Mouse (Mus musculus) effector memory CD4-positive, alpha-beta T cell, adult 5 months (primary cell): ENCODE results near the gene Thpo. TPM values are rescaled to one million over a fixed set of nuclear protein-coding genes. Genes with fewer than 3 reads are reported as not detected.

Experiments
- polyA plus RNA-seq: library from polyadenylated mRNA; unstranded; fragments of 100-300 nt; shearing (Covaris generic); gene quantifications from one replicate; pipeline ENCODE4 v1.2.1, GENCODE M21; 2017

Gene Thpo
- polyA plus RNA-seq, result not detected

DNA sequence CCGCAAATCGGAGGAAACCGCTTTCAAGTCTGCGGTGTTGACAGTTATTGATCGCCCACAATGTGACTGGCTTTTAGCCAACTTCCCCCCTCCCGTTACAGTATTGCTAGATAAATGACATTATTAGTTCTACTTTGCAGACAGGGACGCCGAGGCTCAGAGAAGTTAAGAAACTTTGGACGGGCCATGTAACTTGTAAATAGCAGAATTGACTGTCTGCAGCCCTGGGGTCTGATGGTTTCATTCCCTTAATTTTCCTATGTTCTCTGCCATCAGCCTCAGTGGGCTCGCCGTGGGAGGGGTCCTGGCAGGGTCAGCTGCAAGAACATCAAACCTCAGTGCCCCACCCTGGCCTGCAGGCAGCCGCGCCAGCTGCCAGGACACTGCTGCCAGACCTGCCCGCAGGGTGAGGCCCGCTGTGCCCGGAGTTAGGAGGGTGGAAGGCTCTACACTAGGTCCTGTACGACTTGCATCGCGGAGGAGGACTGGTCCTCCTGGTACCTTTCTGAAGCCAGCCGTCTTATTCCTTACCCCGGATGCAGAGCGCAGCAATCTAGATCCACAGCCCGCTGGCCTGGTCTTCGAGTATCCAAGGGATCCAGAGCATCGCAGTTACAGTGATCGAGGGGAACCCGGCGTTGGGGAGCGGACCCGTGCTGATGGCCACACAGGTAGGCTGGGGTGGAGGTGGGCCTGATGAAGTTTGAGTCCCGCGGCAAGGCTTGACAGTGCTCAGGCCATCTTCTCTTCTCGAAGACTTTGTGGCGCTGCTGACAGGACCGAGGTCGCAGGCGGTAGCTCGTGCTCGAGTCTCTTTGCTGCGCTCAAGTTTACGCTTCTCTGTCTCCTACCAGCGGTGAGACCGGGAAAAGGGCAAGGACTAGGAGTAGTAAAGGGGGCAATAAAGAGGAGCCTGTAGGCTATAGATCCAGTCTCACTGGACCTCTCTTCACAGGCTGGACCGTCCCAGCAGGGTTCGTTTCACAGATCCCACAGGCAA is at the start of gene Thpo:
TSS of gene Thpo (minus strand) at position 781 of the 1,000 bp plus-strand sequence.

DNA sequence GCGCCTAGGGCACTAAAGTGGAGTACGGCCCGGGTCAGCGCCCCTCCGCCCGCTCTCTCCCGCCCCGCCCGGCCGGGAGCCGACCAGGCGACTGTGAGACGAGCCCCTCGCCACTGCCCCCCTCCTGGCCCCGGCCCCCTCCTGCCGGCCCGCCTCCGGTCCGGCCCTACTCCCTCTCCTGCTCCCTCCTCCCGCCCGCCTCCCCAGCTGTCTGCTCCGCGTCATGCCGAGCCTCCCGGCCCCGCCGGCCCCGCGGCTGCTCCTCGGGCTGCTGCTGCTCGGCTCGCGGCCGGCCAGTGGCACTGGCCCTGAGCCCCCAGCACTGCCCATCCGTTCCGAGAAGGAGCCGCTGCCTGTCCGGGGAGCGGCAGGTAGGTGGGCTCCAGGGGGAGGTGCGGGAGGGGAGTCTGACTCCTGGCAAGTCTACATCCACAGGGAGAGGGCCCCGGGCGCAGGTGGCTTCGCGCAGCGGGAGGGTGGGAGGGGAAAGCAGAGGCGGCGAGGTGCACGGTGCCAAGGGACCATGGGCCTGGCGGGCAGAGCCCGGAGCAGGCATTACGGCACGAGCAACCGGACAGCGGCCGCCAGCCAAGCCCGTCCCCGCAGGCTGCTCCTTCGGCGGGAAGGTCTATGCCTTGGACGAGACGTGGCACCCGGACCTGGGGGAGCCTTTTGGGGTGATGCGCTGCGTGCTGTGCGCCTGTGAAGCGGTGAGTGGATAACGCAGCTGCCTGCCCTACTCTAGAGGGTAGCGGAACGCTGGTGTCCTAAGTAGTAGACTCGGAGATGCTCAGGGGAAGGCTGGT is 1.2 kb downstream of the Thpo start, which contains the start of gene Chrd:
TSS of gene Chrd (plus strand) at position 203 of the 806 bp plus-strand sequence.

DNA sequence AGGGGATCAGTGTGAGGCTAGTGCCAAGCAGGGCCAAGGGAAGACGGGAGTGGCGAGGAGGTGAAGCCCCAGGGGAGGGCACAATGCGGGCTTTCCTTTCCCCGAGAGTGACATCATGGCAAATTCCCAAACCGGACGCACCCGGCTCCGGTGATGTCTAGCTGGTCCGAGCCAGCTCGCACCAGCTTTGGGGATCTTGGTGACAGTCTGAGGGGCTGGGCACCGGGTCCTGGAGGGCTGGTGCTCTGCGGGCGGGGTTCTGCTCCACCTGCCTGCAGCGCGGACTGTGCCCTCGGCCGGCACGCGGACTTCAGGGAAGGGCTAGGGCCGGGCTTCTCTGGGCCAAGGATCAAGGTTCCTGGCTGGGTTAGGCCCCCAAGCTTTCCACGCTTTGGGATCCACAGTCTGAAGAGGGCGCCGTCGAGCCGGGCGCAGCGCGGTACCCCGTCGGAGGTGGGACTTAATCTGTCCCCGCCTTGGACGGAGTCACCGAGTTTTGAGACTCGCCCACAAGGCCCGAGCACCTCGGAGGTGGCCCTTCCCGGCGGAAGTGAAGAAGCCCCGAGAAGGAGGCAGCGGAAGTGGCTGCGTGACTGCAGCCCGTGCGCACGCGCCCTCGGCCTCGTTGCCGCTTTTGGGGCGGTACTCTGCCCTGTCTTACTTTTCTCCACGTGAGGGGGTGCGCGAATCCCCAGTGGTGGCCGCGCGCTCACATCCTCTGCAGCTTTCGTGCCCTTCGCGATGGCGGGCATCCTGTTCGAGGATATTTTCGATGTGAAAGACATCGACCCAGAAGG is 16.9 kb downstream of the Thpo start, which contains the start of the genes Polr2h and Clcn2:
TSS of gene Polr2h (plus strand) at position 485 of the 797 bp plus-strand sequence.
TSS of gene Clcn2 (minus strand) at position 566 of the 797 bp plus-strand sequence.

DNA sequence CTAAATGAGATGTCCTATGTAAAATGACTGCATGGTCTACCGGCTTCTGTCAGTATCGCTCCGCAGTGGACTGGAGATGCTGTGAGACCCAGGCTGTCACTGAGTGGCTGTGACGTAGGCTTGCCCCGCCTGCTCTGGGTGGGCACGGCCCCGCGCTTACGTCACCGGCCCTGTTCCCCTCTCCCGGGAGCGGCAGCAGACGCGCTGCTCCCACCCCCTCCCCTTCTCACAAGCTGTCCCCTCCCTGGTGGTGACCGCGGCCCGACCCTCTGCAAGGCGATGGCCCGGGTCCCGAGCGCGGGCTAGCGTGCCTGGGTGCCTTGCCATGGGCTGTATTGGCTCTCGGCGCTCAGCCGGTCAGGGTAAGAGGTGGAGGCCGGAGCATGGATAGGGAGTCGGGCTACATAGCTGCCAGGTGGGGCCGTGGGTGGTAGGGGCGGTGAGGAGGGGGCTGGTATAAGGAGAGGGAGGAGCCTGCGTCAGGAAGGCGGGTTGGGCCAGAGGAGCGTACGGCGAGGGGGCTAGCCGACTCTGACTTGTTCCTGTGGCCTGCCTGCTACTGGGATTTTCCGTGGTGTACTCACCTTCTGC is 41.1 kb downstream of the Thpo start, which contains the start of gene Fam131a:
TSS of gene Fam131a (plus strand) at position 131 of the 591 bp plus-strand sequence.

Other genes with a start within 250 kb of the Thpo start
- 51.8 TPM for gene Eif2b5, start 235.7 kb downstream of the Thpo start, polyA plus RNA-seq
- gene Dvl3, start 217.5 kb downstream of the Thpo start, polyA plus RNA-seq, result 17.2 TPM
- 319 TPM for gene Ap2m1, start 199.0 kb downstream of the Thpo start, polyA plus RNA-seq
- 102 TPM for gene Abcf3, start 185.9 kb downstream of the Thpo start, polyA plus RNA-seq
- not detected for gene Vwa5b2, start 145.0 kb downstream of the Thpo start, polyA plus RNA-seq
- 5.6 TPM for gene Eef1akmt4, start 122.9 kb downstream of the Thpo start, polyA plus RNA-seq
- gene Gm49333, start 122.9 kb downstream of the Thpo start, polyA plus RNA-seq, result not detected
- 16.9 TPM for gene Alg3, start 122.8 kb downstream of the Thpo start, polyA plus RNA-seq
- 0.97 TPM for gene Camk2n2, start 113.2 kb downstream of the Thpo start, polyA plus RNA-seq
- not detected for gene Ece2, start 104.7 kb downstream of the Thpo start, polyA plus RNA-seq
- 161 TPM for gene Psmd2, start 82.9 kb downstream of the Thpo start, polyA plus RNA-seq
- 138 TPM for gene Eif4g1, start 66.2 kb downstream of the Thpo start, polyA plus RNA-seq
- 1.5 TPM for gene Fam131a, start 41.3 kb downstream of the Thpo start, polyA plus RNA-seq
- 38.1 TPM for gene Polr2h, start 16.8 kb downstream of the Thpo start, polyA plus RNA-seq
- 1.9 TPM for gene Clcn2, start 16.8 kb downstream of the Thpo start, polyA plus RNA-seq
- gene Chrd, start 1.4 kb downstream of the Thpo start, polyA plus RNA-seq, result not detected